Mouse (Mus musculus): ENCODE results near the gene Ubap1l. TPM values are rescaled to one million over a fixed set of nuclear protein-coding genes. Genes with fewer than 3 reads are reported as not detected.

Ubap1l gene
- total RNA-seq, 1 experiment = 4.5 TPM

DNA sequence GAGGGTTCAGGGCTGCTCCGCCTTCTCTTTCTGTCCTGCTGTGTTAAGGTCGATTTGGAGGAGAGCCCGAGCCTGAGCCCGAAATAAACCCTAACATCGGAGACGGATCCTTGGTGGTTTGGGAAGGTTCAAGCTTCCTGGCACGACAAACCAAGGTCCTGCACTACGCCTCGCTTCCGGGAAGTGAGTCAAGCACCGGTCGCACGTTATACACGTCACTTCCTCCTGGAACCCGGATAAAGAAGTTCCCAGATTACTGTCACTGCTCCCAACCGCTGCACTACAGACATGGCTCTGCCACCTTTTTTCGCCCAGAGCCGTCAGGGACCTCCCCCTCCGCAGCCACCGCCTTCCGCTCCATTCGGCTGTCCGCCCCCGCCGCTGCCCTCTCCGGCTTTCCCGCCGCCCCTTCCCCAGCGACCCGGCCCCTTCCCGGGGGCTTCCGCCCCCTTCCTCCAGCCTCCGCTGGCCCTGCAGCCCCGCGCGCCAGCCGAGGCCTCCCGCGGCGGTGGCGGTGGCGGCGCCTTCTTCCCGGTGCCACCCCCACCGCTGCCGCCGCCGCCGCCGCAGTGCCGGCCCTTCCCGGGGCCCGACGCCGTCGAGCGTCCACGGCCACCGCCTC is 14.9 kb upstream of the Ubap1l start, which contains the start of gene Pdcd7:
TSS of gene Pdcd7 (plus strand) at position 251 of the 622 bp plus-strand sequence.
- Histone ChIP-seq H3K4me3 (ENCODE audit: insufficient read depth in 1 of 2, low read depth in 1 of 2, low read length in 2 of 2, poor library complexity in 1 of 2, severe bottlenecking in 1 of 2) (peak within 1 kb of the TSS; percentile 92 to 94), H3K9ac (ENCODE audit: insufficient read depth, low read depth, low read length, poor library complexity, severe bottlenecking) (peak within 1 kb of the TSS; percentile 89), H3K9me3 (ENCODE audit: control insufficient read depth, insufficient read depth, low read depth, low read length) (no peaks in the 10 kb centered on the region), H3K27ac (ENCODE audit: insufficient read depth, low read depth, low read length, poor library complexity, severe bottlenecking) (peak within 1 kb of the TSS; percentile 85), H3K36me3 (ENCODE audit: control insufficient read depth, insufficient read depth, low read length, poor library complexity, severe bottlenecking) (no peaks in the 10 kb centered on the region), H3K4me1 (ENCODE audit: control insufficient read depth in 2 of 2, insufficient read depth in 2 of 2, low read length in 2 of 2, poor library complexity in 1 of 2) (peaks cover 2 to 4% of the 10 kb centered on the region in 2 experiments; a peak in 1 of 4 replicates)
- DNase-seq (ENCODE audit: low read depth, low spot score) = peak; percentile 95
- in situ Hi-C loops (cut with MboI; ENCODE audit: low sequenced_read_pairs in 2 of 2, unreplicated experiment in 2 of 2) = no loop called here
- no peak for TF ChIP-seq ZNF384 (IDR thresholded peaks at IDR 0.05; ENCODE audit: low read depth, low read length)
- peak; percentile 25; the same call in 1 of the 2 replicates for TF ChIP-seq ZC3H11A (IDR thresholded peaks at IDR 0.05; ENCODE audit: borderline replicate concordance, low read depth, low read length)
- peak; percentile 80 for TF ChIP-seq HCFC1 (IDR thresholded peaks at IDR 0.05; ENCODE audit: borderline replicate concordance, insufficient read depth, low read length)
- no peak for TF ChIP-seq CHD2 (IDR thresholded peaks at IDR 0.05; ENCODE audit: low read depth, low read length)
- TF ChIP-seq MAFK (IDR thresholded peaks at IDR 0.05; ENCODE audit: insufficient read depth, low read depth, low read length) = no peak

- peaks cover 2 to 4% of the 10 kb centered on the region in 2 experiments; a peak in 1 of 4 replicates for H3K4me1 ChIP-seq (ENCODE audit: control insufficient read depth in 2 of 2, insufficient read depth in 2 of 2, low read length in 2 of 2, poor library complexity in 1 of 2)
- H3K36me3 ChIP-seq (ENCODE audit: control insufficient read depth, insufficient read depth, low read length, poor library complexity, severe bottlenecking) = no peaks in the 10 kb centered on the region
- peak overlapping the region; percentile 89 for H3K9ac ChIP-seq (ENCODE audit: insufficient read depth, low read depth, low read length, poor library complexity, severe bottlenecking)
- H3K27ac ChIP-seq (ENCODE audit: insufficient read depth, low read depth, low read length, poor library complexity, severe bottlenecking) = peak overlapping the region; percentile 80
- DNase-seq (ENCODE audit: low read depth, low spot score) = no peak
- H3K9me3 ChIP-seq (ENCODE audit: control insufficient read depth, insufficient read depth, low read depth, low read length) = no peaks in the 10 kb centered on the region
- H3K4me3 ChIP-seq (ENCODE audit: insufficient read depth in 1 of 2, low read depth in 1 of 2, low read length in 2 of 2, poor library complexity in 1 of 2, severe bottlenecking in 1 of 2) = peak overlapping the region; percentile 92 to 94
- TF ChIP-seq ZC3H11A (IDR thresholded peaks at IDR 0.05; ENCODE audit: borderline replicate concordance, low read depth, low read length) (no peak), CHD2 (IDR thresholded peaks at IDR 0.05; ENCODE audit: low read depth, low read length) (no peak), HCFC1 (IDR thresholded peaks at IDR 0.05; ENCODE audit: borderline replicate concordance, insufficient read depth, low read length) (no peak), MAFK (IDR thresholded peaks at IDR 0.05; ENCODE audit: insufficient read depth, low read depth, low read length) (no peak)
- in situ Hi-C loops (cut with MboI; ENCODE audit: low sequenced_read_pairs in 2 of 2, unreplicated experiment in 2 of 2) = no loop called here
These were observed 14.2 kb upstream of the Ubap1l start for GRCm38 (mm10) chr9:65346476-65347111.

DNA sequence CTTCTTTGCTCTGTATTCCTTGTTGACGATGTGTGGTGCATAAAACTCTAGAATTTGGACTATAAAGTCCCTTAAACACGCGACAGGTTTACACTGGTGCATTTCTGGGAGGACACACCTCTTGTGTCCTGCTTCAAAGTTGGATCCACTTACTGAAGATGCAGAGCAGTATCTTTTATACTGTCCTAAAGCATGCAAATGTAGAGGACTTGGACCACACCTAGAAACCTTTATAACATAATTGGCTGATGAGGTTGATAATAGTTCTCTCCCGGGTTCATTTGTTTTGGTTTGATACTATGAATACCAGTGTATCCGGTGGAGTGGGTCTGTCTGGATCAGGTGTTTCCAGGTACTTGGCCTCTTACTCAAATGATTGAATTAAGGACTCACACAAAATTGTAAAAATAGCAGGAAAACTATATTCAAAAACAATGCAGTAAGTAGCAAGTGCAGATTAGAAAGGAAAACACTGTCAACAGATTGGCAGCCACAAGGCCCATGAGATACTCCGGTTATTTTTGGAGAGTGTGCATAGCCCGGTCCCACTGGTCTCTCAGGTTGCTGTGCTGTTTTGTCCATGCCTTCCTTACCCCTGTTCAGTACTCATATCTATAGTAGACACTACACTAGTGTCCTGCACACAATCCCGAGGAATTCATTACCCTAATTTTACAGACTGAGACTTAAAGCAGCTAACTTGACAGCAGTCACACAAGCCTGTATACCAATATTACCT is 13.6 kb upstream of the Ubap1l start:
- Histone ChIP-seq H3K4me1 (ENCODE audit: control insufficient read depth in 2 of 2, insufficient read depth in 2 of 2, low read length in 2 of 2, poor library complexity in 1 of 2) (peaks cover 2 to 4% of the 10 kb centered on the region in 2 experiments; a peak in 1 of 4 replicates), H3K36me3 (ENCODE audit: control insufficient read depth, insufficient read depth, low read length, poor library complexity, severe bottlenecking) (no peaks in the 10 kb centered on the region), H3K27ac (ENCODE audit: insufficient read depth, low read depth, low read length, poor library complexity, severe bottlenecking) (no peak overlapping the region), H3K9me3 (ENCODE audit: control insufficient read depth, insufficient read depth, low read depth, low read length) (no peaks in the 10 kb centered on the region), H3K9ac (ENCODE audit: insufficient read depth, low read depth, low read length, poor library complexity, severe bottlenecking) (peak overlapping the region; percentile 89), H3K4me3 (ENCODE audit: insufficient read depth in 1 of 2, low read depth in 1 of 2, low read length in 2 of 2, poor library complexity in 1 of 2, severe bottlenecking in 1 of 2) (peak overlapping the region; percentile 92 to 94)
- in situ Hi-C loops (cut with MboI; ENCODE audit: low sequenced_read_pairs in 2 of 2, unreplicated experiment in 2 of 2) = no loop called here
- DNase-seq (ENCODE audit: low read depth, low spot score) = no peak
- TF ChIP-seq CHD2 (IDR thresholded peaks at IDR 0.05; ENCODE audit: low read depth, low read length) = no peak
- no peak for TF ChIP-seq ZNF384 (IDR thresholded peaks at IDR 0.05; ENCODE audit: low read depth, low read length)
- TF ChIP-seq ZC3H11A (IDR thresholded peaks at IDR 0.05; ENCODE audit: borderline replicate concordance, low read depth, low read length) = no peak
- TF ChIP-seq MAFK (IDR thresholded peaks at IDR 0.05; ENCODE audit: insufficient read depth, low read depth, low read length) = no peak
- TF ChIP-seq HCFC1 (IDR thresholded peaks at IDR 0.05; ENCODE audit: borderline replicate concordance, insufficient read depth, low read length) = no peak

DNA sequence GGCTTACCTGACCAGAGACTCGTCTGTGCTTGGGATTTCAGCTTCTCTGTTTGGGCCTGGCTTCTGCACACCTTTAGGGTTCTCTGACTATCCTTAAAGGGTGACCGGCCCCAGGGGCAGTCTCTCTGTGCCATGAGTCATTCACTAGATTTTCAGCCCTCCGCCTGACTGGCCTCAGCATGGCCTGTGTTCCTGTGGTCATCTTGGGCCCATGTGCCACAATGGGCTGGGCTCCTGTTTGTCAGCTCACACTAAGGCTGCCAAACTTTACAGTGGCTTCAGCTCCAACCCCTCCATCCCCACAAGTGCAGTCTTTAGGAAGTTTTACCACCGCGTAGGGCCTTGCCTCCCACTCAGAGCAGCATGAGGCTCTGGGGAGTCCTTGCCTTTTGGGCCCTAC is 7.6 kb upstream of the Ubap1l start:
- Histone ChIP-seq H3K4me3 (ENCODE audit: insufficient read depth in 1 of 2, low read depth in 1 of 2, low read length in 2 of 2, poor library complexity in 1 of 2, severe bottlenecking in 1 of 2) (no peak overlapping the region), H3K27ac (ENCODE audit: insufficient read depth, low read depth, low read length, poor library complexity, severe bottlenecking) (no peak overlapping the region), H3K4me1 (ENCODE audit: control insufficient read depth in 2 of 2, insufficient read depth in 2 of 2, low read length in 2 of 2, poor library complexity in 1 of 2) (peaks cover 0 to 2% of the 10 kb centered on the region in 2 experiments; a peak in 1 of 4 replicates), H3K9me3 (ENCODE audit: control insufficient read depth, insufficient read depth, low read depth, low read length) (no peaks in the 10 kb centered on the region), H3K9ac (ENCODE audit: insufficient read depth, low read depth, low read length, poor library complexity, severe bottlenecking) (no peak overlapping the region), H3K36me3 (ENCODE audit: control insufficient read depth, insufficient read depth, low read length, poor library complexity, severe bottlenecking) (peaks cover 9% of the 10 kb centered on the region; the same call in 1 of the 2 replicates)
- no peak for TF ChIP-seq HCFC1 (IDR thresholded peaks at IDR 0.05; ENCODE audit: borderline replicate concordance, insufficient read depth, low read length)
- no peak for TF ChIP-seq ZNF384 (IDR thresholded peaks at IDR 0.05; ENCODE audit: low read depth, low read length)
- no peak for TF ChIP-seq MAFK (IDR thresholded peaks at IDR 0.05; ENCODE audit: insufficient read depth, low read depth, low read length)
- no peak for TF ChIP-seq CHD2 (IDR thresholded peaks at IDR 0.05; ENCODE audit: low read depth, low read length)
- no peak for TF ChIP-seq ZC3H11A (IDR thresholded peaks at IDR 0.05; ENCODE audit: borderline replicate concordance, low read depth, low read length)
- in situ Hi-C loops (cut with MboI; ENCODE audit: low sequenced_read_pairs in 2 of 2, unreplicated experiment in 2 of 2) = no loop called here
- DNase-seq (ENCODE audit: low read depth, low spot score) = no peak
